Mouse (Mus musculus) hindbrain, embryonic 11.5 days (tissue): ENCODE measurements around the gene Tead2. TPM values are rescaled to one million over a fixed set of nuclear protein-coding genes. Genes with fewer than 3 reads are reported as not detected.

ENCODE experiments used
- ATAC-seq: fragments of 200-750 bp; cut with Nextera tagmentation; 2 replicates; pipeline ENCODE4 v1.8.0; 2017; ENCODE audit warnings: mild to moderate bottlenecking, moderate TSS enrichment, moderate library complexity; ENCODE audit not compliant: low FRiP score
- DNase-seq: peaks from one replicate; pipeline ENCODE4 v3.0.0-alpha.2; 2015; ENCODE audit warnings: low spot score
- H3K27ac ChIP-seq: fragments of 300-500 bp; sonication (generic); 2 replicates; pipeline ENCODE4 v1.5.1; 2014; ENCODE audit warnings: mild to moderate bottlenecking, low read depth, low read length
- H3K27me3 ChIP-seq: fragments of 300-500 bp; sonication (generic); 2 replicates; pipeline ENCODE4 v1.6.1; 2014; ENCODE audit warnings: mild to moderate bottlenecking, low read length, moderate library complexity, mixed read lengths; ENCODE audit not compliant: control insufficient read depth, insufficient read depth
- H3K36me3 ChIP-seq: fragments of 300-500 bp; sonication (generic); 2 replicates; pipeline ENCODE4 v1.6.1; 2014; ENCODE audit warnings: mild to moderate bottlenecking, low read length, moderate library complexity, mixed read lengths; ENCODE audit not compliant: control insufficient read depth, insufficient read depth
- H3K4me1 ChIP-seq: fragments of 300-500 bp; sonication (generic); replicated peaks from 2 replicates; pipeline ENCODE4 v1.6.1; 2014; ENCODE audit warnings: low read length, mixed read lengths; ENCODE audit not compliant: control insufficient read depth, insufficient read depth
- H3K4me2 ChIP-seq: fragments of 300-500 bp; sonication (generic); replicated peaks from 2 replicates; pipeline ENCODE4 v1.6.1; 2014; ENCODE audit warnings: mild to moderate bottlenecking, low read depth, low read length
- H3K4me3 ChIP-seq: fragments of 300-500 bp; sonication (generic); 2 replicates; pipeline ENCODE4 v1.5.1; 2014; ENCODE audit warnings: low read depth, low read length
- H3K9ac ChIP-seq: fragments of 300-500 bp; sonication (generic); 2 replicates; pipeline ENCODE4 v1.6.1; 2014; ENCODE audit warnings: low read depth, low read length
- H3K9me3 ChIP-seq: fragments of 300-500 bp; sonication (generic); 2 replicates; pipeline ENCODE4 v1.6.1; 2016; ENCODE audit warnings: low read length; ENCODE audit not compliant: control insufficient read depth
- WGBS: fragments of 180-500 bp; shearing (Covaris S2); extraction: QIAGEN DNeasy Blood & Tissue Kit; methylation state at CpG from one replicate; pipeline ENCODE4 v1.1.7; 2014; 5-methylcytosine and 5-hydroxymethylcytosine counted together
- polyA plus RNA-seq: library from polyadenylated mRNA; unstranded; fragments of >200 nt; fragmentation: Nextera tagmentation; extraction: Ambion mirVana; gene quantifications from 2 replicates; pipeline ENCODE4 v1.2.1, GENCODE M21; 2014

Gene Tead2
- polyA plus RNA-seq, 1 experiment from 2014 or later: 229 TPM

DNA sequence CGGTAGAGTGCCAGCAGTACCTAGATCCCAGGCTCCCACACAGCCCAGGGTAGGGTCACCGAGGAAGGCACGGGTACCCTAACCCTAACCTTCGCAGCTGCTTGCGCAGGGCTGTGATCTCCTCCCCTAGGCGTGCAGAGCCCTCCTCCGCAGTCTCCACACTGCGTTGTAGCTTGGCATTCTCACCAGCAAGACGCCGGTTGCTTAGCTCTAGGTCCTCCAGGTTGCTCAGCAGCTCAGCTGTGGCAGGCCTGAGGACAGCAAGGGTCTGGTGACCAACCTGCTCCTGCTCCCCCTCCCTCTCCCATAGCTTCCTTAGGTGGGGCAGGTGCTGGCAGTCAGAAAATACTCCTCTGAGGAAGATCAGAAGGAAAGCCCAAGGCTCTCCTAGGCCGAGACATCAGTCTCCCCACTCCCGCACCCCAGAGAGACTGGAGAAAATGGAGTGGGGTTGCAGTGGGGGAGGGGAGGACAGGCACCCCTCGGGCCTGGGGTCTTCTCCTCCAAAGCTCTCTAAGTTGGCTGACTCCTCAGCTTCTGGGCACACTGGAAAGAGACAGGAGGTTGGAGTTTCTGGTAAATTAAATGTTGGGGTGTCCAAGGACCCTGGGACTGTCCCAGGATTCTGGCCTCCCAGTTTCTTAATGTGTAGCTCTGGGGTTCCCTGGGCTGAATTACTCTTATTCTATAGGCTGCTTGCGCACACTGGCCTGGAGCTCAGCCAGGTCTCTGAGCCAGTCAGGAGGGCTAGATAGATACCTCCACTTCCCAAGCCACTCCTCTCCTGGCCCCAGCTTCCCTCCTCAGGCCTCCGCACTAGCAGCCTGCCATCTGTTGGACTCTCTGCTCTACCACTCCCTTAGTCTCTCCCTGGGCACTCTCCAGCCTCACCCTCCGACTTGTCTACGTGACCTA lies 21.4 kb upstream of the Tead2 start:
- WGBS: 75% methylated on average over 17 of the region's 17 CpGs
- H3K36me3 ChIP-seq: no peaks in the 10 kb centered on the region
- H3K27ac ChIP-seq: no peak overlapping the region
- ATAC-seq: no peak
- no peak overlapping the region for H3K4me3 ChIP-seq
- DNase-seq: no peak
- 0 out of 2 replicates have a peak, but pooled peaks cover 2% of the 10 kb centered on the region for H3K27me3 ChIP-seq
- H3K4me2 ChIP-seq: no peak overlapping the region
- no peak overlapping the region for H3K9ac ChIP-seq
- H3K4me1 ChIP-seq: no peaks in the 10 kb centered on the region
- H3K9me3 ChIP-seq: no peaks in the 10 kb centered on the region

GRCm38 (mm10) chr7:45195341-45196175 lies 20.0 kb upstream of the Tead2 start:
- Histone ChIP-seq H3K36me3 (no peaks in the 10 kb centered on the region), H3K9me3 (no peaks in the 10 kb centered on the region), H3K4me3 (no peak overlapping the region), H3K4me1 (no peaks in the 10 kb centered on the region), H3K27me3 (no peaks in the 10 kb centered on the region), H3K27ac (no peak overlapping the region), H3K4me2 (no peak overlapping the region), H3K9ac (no peak overlapping the region)
- ATAC-seq (no peak), DNase-seq (no peak)
- WGBS: 55% methylated on average over 13 of the region's 13 CpGs

- no peaks in the 10 kb centered on the region for H3K36me3 ChIP-seq
- 82% methylated on average over 4 of the region's 4 CpGs for WGBS
- no peak for DNase-seq
- H3K27ac ChIP-seq: no peak overlapping the region
- no peaks in the 10 kb centered on the region for H3K27me3 ChIP-seq
- no peak overlapping the region for H3K4me3 ChIP-seq
- H3K9me3 ChIP-seq: no peaks in the 10 kb centered on the region
- H3K4me1 ChIP-seq: no peaks in the 10 kb centered on the region
- no peak for ATAC-seq
- H3K4me2 ChIP-seq: no peak overlapping the region
- no peak overlapping the region for H3K9ac ChIP-seq
These were observed 19.4 kb upstream of the Tead2 start for GRCm38 (mm10) chr7:45196176-45196535.

GRCm38 (mm10) chr7:45196994-45197393 lies 18.6 kb upstream of the Tead2 start:
- no peaks in the 10 kb centered on the region for H3K27me3 ChIP-seq
- H3K27ac ChIP-seq: no peak overlapping the region
- H3K9me3 ChIP-seq: no peaks in the 10 kb centered on the region
- no peak overlapping the region for H3K9ac ChIP-seq
- no peak for ATAC-seq
- no peaks in the 10 kb centered on the region for H3K4me1 ChIP-seq
- no peak for DNase-seq
- no peak overlapping the region for H3K4me3 ChIP-seq
- 71% methylated on average over 5 of the region's 5 CpGs for WGBS
- H3K36me3 ChIP-seq: no peaks in the 10 kb centered on the region
- no peak overlapping the region for H3K4me2 ChIP-seq

GRCm38 (mm10) chr7:45198435-45198834 lies 17.1 kb upstream of the Tead2 start:
- no peak overlapping the region for H3K27ac ChIP-seq
- H3K36me3 ChIP-seq: no peaks in the 10 kb centered on the region
- H3K4me1 ChIP-seq: no peaks in the 10 kb centered on the region
- no peaks in the 10 kb centered on the region for H3K9me3 ChIP-seq
- WGBS: 18% methylated on average over 5 of the region's 5 CpGs
- DNase-seq (peak; percentile 77), ATAC-seq (peak; percentile 47)
- H3K4me3 ChIP-seq: no peak overlapping the region
- H3K9ac ChIP-seq: no peak overlapping the region
- H3K4me2 ChIP-seq: no peak overlapping the region
- peaks cover 4% of the 10 kb centered on the region for H3K27me3 ChIP-seq

DNA sequence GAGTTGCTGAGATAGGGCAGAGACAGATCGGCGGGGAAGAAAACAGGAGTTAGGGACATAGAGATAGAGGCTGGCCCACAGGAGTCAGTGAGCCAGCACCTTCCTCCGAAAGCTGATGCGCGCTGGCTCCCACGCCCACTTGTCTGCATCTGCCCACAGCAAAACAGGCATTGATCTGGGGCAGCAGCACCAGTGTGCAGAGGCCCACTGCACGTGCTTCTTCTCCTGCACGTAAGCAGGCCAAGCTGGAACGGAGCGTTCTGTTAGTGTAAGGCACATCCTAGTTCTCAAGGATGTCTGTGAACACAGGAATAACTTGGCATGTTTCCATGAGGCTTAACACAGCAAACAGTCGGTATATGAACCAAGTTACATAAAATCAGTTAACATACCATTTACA lies 16.6 kb upstream of the Tead2 start:
- DNase-seq (no peak), ATAC-seq (no peak)
- WGBS: 89% methylated on average over 11 of the region's 11 CpGs
- Histone ChIP-seq H3K27ac (no peak overlapping the region), H3K9me3 (no peaks in the 10 kb centered on the region), H3K4me1 (no peaks in the 10 kb centered on the region), H3K4me3 (no peak overlapping the region), H3K36me3 (no peaks in the 10 kb centered on the region), H3K9ac (no peak overlapping the region), H3K4me2 (no peak overlapping the region), H3K27me3 (peaks cover 4% of the 10 kb centered on the region)

DNA sequence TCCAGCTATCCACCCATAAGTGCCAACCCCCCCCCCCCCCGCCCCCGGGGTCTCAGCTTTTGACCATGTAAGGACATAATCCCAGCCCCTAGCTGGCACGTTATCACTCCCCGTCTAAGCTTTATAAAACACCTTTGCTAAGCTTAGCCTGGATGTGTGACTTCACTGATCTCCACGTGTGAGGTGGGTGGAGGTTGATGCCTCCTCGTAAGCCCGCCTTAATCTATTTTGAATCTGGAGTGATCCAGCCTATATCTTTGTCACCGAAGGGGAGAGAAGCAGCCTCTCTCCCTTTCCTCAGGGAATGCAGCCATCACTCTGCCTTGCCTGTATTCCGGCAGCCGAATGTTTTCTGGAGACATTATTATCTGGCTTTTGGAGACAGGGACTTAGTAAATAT lies 12.9 kb upstream of the Tead2 start:
- WGBS: 63% methylated on average over 10 of the region's 10 CpGs

DNA sequence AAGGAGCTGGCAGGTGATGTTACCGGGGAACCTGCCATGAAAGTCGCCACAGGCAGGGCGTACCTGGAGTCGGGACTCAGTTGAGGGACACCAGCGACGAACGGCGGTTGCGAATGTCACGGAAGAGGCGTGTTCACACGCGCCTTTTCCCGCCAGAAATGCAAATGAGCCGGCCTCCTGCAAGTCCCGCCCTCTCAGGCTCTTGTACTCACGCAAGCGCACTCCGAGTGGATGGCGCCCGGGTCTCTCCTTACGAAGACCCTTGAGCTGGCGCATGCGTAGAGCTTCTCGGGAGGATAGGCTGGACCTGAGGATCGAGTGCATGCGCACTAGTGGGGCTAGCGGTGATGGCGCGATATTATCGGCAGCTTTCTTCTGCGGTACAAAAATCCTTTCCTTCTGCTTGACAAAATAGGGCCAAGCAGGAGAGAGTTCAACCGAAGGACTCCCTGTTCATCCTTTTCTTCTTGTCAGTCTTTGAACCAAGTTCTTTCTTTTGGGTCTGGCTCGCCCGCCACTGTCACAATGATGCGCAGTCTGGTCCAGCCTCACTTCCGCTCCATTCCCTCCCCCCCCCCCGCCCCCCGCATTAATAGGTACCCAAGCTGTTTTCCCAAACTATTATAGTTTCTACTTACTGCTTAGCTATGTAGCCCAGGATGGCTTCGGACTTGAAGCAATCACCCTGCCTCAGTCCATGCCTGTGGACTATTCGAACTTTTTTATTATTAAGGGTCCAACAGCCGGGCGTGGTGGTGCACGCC lies 11.0 kb upstream of the Tead2 start, which contains the start of gene Ccdc155:
Gene Ccdc155, minus strand, starts transcription at position 513 of the 764 bp plus-strand sequence.
- Histone ChIP-seq H3K9ac (peak within 1 kb of the TSS; percentile 34; the same call in 1 of the 2 replicates), H3K27ac (no peak within 1 kb of the TSS), H3K9me3 (no peaks in the 10 kb centered on the region), H3K4me3 (peak within 1 kb of the TSS; percentile 34), H3K27me3 (peaks cover 8% of the 10 kb centered on the region), H3K4me1 (no peaks in the 10 kb centered on the region), H3K36me3 (no peaks in the 10 kb centered on the region), H3K4me2 (peak within 1 kb of the TSS; percentile 21)
- DNase-seq: peak; percentile 99
- 9% methylated on average over 44 of the region's 44 CpGs for WGBS
- ATAC-seq: peak; percentile 96

More for the DNA sequence above, 12.9 kb upstream of the Tead2 start:
- Histone ChIP-seq H3K9me3 (no peaks in the 10 kb centered on the region), H3K4me2 (no peak overlapping the region), H3K9ac (no peak overlapping the region), H3K4me1 (no peaks in the 10 kb centered on the region), H3K27me3 (peaks cover 4% of the 10 kb centered on the region), H3K36me3 (no peaks in the 10 kb centered on the region), H3K4me3 (no peak overlapping the region), H3K27ac (no peak overlapping the region)
- ATAC-seq: no peak
- no peak for DNase-seq
